8 mouse cellular contexts compared by ENCODE assay signal in genomic region chrX:12760501-12760900, GRCm38 (mm10). TPM values are rescaled to one million over a fixed set of nuclear protein-coding genes. Genes with fewer than 3 reads are reported as not detected.
A peak's percentile ranks its signal among the peaks of the same experiment; 100 is the strongest.
DNase-seq lines count a peak whose midpoint lies in the region; ATAC-seq and TF ChIP-seq lines count a peak whose summit lies in the region.

No protein-coding gene starts in this region.

- no peaks in the 10 kb centered on the region for H3K36me3 ChIP-seq in heart, adult 2 months (ENCODE audit: control insufficient read depth, insufficient read depth, low read length)
- H3K36me3 ChIP-seq in embryonic facial prominence, embryonic 14.5 days (ENCODE audit: control insufficient read depth, insufficient read depth, low read length) = no peaks in the 10 kb centered on the region
- no peaks in the 10 kb centered on the region for H3K36me3 ChIP-seq in limb, embryonic 14.5 days (ENCODE audit: control insufficient read depth, insufficient read depth, low read length)

- no peaks in the 10 kb centered on the region; the same call in 1 of the 2 replicates for H3K4me1 ChIP-seq in heart, adult 2 months (ENCODE audit: control insufficient read depth, insufficient read depth, low read length)
- 0 out of 2 replicates have a peak, but pooled peaks cover 6% of the 10 kb centered on the region for H3K4me1 ChIP-seq in embryonic facial prominence, embryonic 14.5 days (ENCODE audit: control insufficient read depth, insufficient read depth, low read length)
- H3K4me1 ChIP-seq in limb, embryonic 14.5 days (ENCODE audit: control insufficient read depth, insufficient read depth, low read length) = no peaks in the 10 kb centered on the region

- ATAC-seq in embryonic facial prominence, embryonic 14.5 days (ENCODE audit: low read depth) = no peak
- no peak for ATAC-seq in limb, embryonic 14.5 days (ENCODE audit: low FRiP score, low read depth)
- ATAC-seq in megakaryocyte progenitor cell, adult 5-6 weeks (replicated peaks; ENCODE audit: poor library complexity) = no peak
- ATAC-seq in inflammation-experienced regulatory T-cells, adult 6 months = no peak

- 15% methylated on average over 8 of the region's 8 CpGs for WGBS in heart, adult 2 months
- WGBS in embryonic facial prominence, embryonic 14.5 days = 22% methylated on average over 8 of the region's 8 CpGs
- 24% methylated on average over 8 of the region's 8 CpGs for WGBS in limb, embryonic 14.5 days

- H3K4me3 ChIP-seq in heart, adult 2 months = peak overlapping the region; percentile 68
- peak overlapping the region; percentile 56 for H3K4me3 ChIP-seq in embryonic facial prominence, embryonic 14.5 days (ENCODE audit: low read depth, low read length)
- H3K4me3 ChIP-seq in limb, embryonic 14.5 days (replicated peaks; ENCODE audit: low read length) = peak overlapping the region; percentile 57

- TF ChIP-seq CTCF in heart, adult 2 months (IDR thresholded peaks at IDR 0.05) = no peak

- H3K4me2 ChIP-seq in embryonic facial prominence, embryonic 14.5 days (ENCODE audit: low read depth, low read length) = peak overlapping the region; percentile 60
- H3K4me2 ChIP-seq in limb, embryonic 14.5 days (replicated peaks; ENCODE audit: low read depth, low read length, severe bottlenecking) = peak overlapping the region; percentile 36

- TF ChIP-seq POLR2A in heart, adult 2 months (IDR thresholded peaks at IDR 0.05; ENCODE audit: insufficient read depth, low read depth, low read length) = no peak
- TF ChIP-seq POLR2A in limb, embryonic 14.5 days (IDR thresholded peaks at IDR 0.05; ENCODE audit: borderline replicate concordance, extremely low read depth, insufficient read depth, insufficient read length) = no peak

- H3K9ac ChIP-seq in heart, adult 2 months (ENCODE audit: low read depth, low read length) = peak overlapping the region; percentile 30; the same call in 1 of the 2 replicates
- peak overlapping the region; percentile 78 for H3K9ac ChIP-seq in embryonic facial prominence, embryonic 14.5 days (ENCODE audit: low read depth, low read length)
- peak overlapping the region; percentile 78; the same call in 1 of the 2 replicates for H3K9ac ChIP-seq in limb, embryonic 14.5 days (ENCODE audit: low read depth, low read length, severe bottlenecking)

- TF ChIP-seq EP300 in heart, adult 2 months (IDR thresholded peaks at IDR 0.05; ENCODE audit: insufficient read depth, low read depth, low read length) = no peak

- H3K9me3 ChIP-seq in embryonic facial prominence, embryonic 14.5 days (ENCODE audit: control insufficient read depth, low read length) = no peaks in the 10 kb centered on the region
- no peaks in the 10 kb centered on the region for H3K9me3 ChIP-seq in limb, embryonic 14.5 days (ENCODE audit: control insufficient read depth, low read length)

- no peak for DNase-seq in heart, adult 2 months
- DNase-seq in heart, adult 18-20 months = no peak
- DNase-seq in 3T3-L1 (ENCODE audit: low read depth, low spot score) = peak; percentile 35
- DNase-seq in embryonic facial prominence, embryonic 14.5 days (ENCODE audit: low spot score) = no peak
- no peak for DNase-seq in limb, embryonic 14.5 days (ENCODE audit: low spot score)
- no peak for DNase-seq in spleen, postnatal 10 days (ENCODE audit: low spot score in 2 of 2)

- H3K27ac ChIP-seq in heart, adult 2 months = peak overlapping the region; percentile 96
- H3K27ac ChIP-seq in embryonic facial prominence, embryonic 14.5 days (replicated peaks; ENCODE audit: low read depth, low read length) = no peak overlapping the region
- H3K27ac ChIP-seq in limb, embryonic 14.5 days (replicated peaks; ENCODE audit: low read depth, low read length) = no peak overlapping the region

- intact Hi-C loops in heart, adult 2 months (cut with DNase I) = loop anchor here (2.0 to 5.0 kb wide), 4 partner anchors 40 to 522 kb away; partner anchors contain the start of genes Ddx3x and Usp9x

- no peaks in the 10 kb centered on the region for H3K27me3 ChIP-seq in heart, adult 2 months (ENCODE audit: control insufficient read depth, insufficient read depth, low read length)
- peaks cover 7% of the 10 kb centered on the region for H3K27me3 ChIP-seq in embryonic facial prominence, embryonic 14.5 days (replicated peaks; ENCODE audit: control insufficient read depth, insufficient read depth, low read length)
- H3K27me3 ChIP-seq in limb, embryonic 14.5 days (ENCODE audit: control insufficient read depth, insufficient read depth, low read length) = peaks cover 3% of the 10 kb centered on the region; the same call in 1 of the 2 replicates

- H3K79me2 ChIP-seq in heart, adult 2 months (replicated peaks; ENCODE audit: control insufficient read depth, insufficient read depth, low read length) = no peaks in the 10 kb centered on the region

RNA-seq across cellular contexts. Expression of gene Med14, which starts 1.4 kb away (rescaled TPM):
- total RNA-seq in heart, adult 2 months (2021) = 10 to 100 TPM; 21.6 to 25.7 TPM
- 14.2 and 26.0 TPM in 2 replicates for polyA plus RNA-seq in heart, adult 2 months (2012; rRNA removed)
- total RNA-seq in heart, adult 18-20 months (2021) = 10 to 100 TPM; 20.5 to 28.9 TPM
- 22.2 and 22.4 TPM in 2 replicates for polyA plus RNA-seq in embryonic facial prominence, embryonic 14.5 days (2014; fragmentation: Nextera tagmentation; extraction: Ambion mirVana)
- 27.8 and 34.5 TPM in 2 replicates for polyA plus RNA-seq in limb, embryonic 14.5 days (2012; rRNA removed)
- 25.0 and 25.1 TPM in 2 replicates for polyA plus RNA-seq in limb, embryonic 14.5 days (2014; fragmentation: Nextera tagmentation; extraction: Ambion mirVana)
- 86.9 and 87.6 TPM in 2 replicates for total RNA-seq in megakaryocyte progenitor cell, adult 5-6 weeks (2015)
- total RNA-seq in megakaryocyte progenitor cell, adult 5-6 weeks (2017) = 20.0 and 24.3 TPM in 2 replicates
- polyA plus RNA-seq in inflammation-experienced regulatory T-cells, adult 6 months (2017; shearing (Covaris generic)) = 10 to 100 TPM; 10.8 to 11.8 (median 11.1) TPM
